Mouse (Mus musculus) intestine, postnatal 0 days (tissue): ENCODE data around the gene Serinc5. TPM values are rescaled to one million over a fixed set of nuclear protein-coding genes. Genes with fewer than 3 reads are reported as not detected.
A peak's percentile ranks its signal among the peaks of the same experiment; 100 is the strongest.

Experiments used
- ATAC-seq: fragments of 200-750 bp; cut with Nextera tagmentation; 2 replicates; pipeline ENCODE4 v1.8.0; 2017; ENCODE audit warnings: mild to moderate bottlenecking, moderate TSS enrichment, moderate library complexity
- H3K27ac ChIP-seq: fragments of 300-500 bp; sonication (generic); 2 replicates; pipeline ENCODE4 v1.5.1; 2014; ENCODE audit warnings: mild to moderate bottlenecking, low read depth, low read length, moderate library complexity
- H3K27me3 ChIP-seq: fragments of 300-500 bp; sonication (generic); replicated peaks from 2 replicates; pipeline ENCODE4 v1.6.1; 2014; ENCODE audit warnings: low read length, mixed read lengths; ENCODE audit not compliant: control insufficient read depth, insufficient read depth
- H3K36me3 ChIP-seq: fragments of 300-500 bp; sonication (generic); 2 replicates; pipeline ENCODE4 v1.6.1; 2014; ENCODE audit warnings: mild to moderate bottlenecking, moderate library complexity; ENCODE audit not compliant: control insufficient read depth, insufficient read depth
- H3K4me1 ChIP-seq: fragments of 300-500 bp; sonication (generic); replicated peaks from 2 replicates; pipeline ENCODE4 v1.6.1; 2014; ENCODE audit warnings: antibody characterized with exemption, low read length, mixed read lengths; ENCODE audit not compliant: control insufficient read depth, insufficient read depth
- H3K4me2 ChIP-seq: fragments of 300-500 bp; sonication (generic); replicated peaks from 2 replicates; pipeline ENCODE4 v1.6.1; 2014; ENCODE audit warnings: low read depth, mild to moderate bottlenecking, moderate library complexity
- H3K4me3 ChIP-seq: fragments of 300-500 bp; sonication (generic); 2 replicates; pipeline ENCODE4 v1.5.1; 2014; ENCODE audit warnings: low read depth, low read length
- H3K9ac ChIP-seq: fragments of 300-500 bp; sonication (generic); 2 replicates; pipeline ENCODE4 v1.6.1; 2014; ENCODE audit warnings: mild to moderate bottlenecking, low read depth, low read length
- H3K9me3 ChIP-seq: fragments of 300-500 bp; sonication (generic); 2 replicates; pipeline ENCODE4 v1.6.1; 2016; ENCODE audit warnings: mixed run types; ENCODE audit not compliant: control insufficient read depth
- CTCF ChIP-seq: sonication (generic); IDR thresholded peaks from 2 replicates; pipeline ENCODE4 v1.5.1; 2016; ENCODE audit warnings: low read depth, mild to moderate bottlenecking, control low read depth, antibody characterized with exemption, moderate library complexity
- WGBS: fragments of 180-500 bp; shearing (Covaris S2); extraction: QIAGEN DNeasy Blood & Tissue Kit; methylation state at CpG from one replicate; pipeline ENCODE4 v1.1.7; 2014; 5-methylcytosine and 5-hydroxymethylcytosine counted together
- polyA plus RNA-seq: library from polyadenylated mRNA; unstranded; fragments of >200 nt; fragmentation: Nextera tagmentation; extraction: Ambion mirVana; gene quantifications from 2 replicates; pipeline ENCODE4 v1.2.1, GENCODE M21; 2015

Serinc5 gene
- polyA plus RNA-seq, 1 experiment from 2014 or later = 10.8 TPM

DNA sequence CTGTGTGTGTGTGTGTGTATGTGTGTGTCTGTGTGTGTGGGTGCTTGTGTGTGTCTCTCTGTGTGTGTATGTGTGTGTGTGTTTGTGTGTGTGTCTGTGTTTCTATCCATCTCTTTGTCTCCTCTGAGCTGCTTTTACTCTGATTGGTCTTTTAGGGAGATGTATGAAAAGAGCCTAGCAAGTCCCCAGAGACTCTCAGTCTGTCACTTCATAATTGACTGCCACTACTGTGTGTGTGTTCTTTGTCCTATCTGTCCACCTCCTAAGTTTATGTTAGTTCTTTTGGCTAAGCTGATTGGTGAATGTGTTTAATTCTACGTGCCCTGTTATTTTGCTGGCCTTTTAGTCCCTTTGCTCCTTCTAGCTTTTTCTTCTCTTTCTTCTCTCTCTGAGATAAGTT lies 124.8 kb downstream of the Serinc5 start:
- Histone ChIP-seq H3K4me1 (no peaks in the 10 kb centered on the region), H3K36me3 (no peaks in the 10 kb centered on the region), H3K9me3 (no peaks in the 10 kb centered on the region), H3K4me3 (no peak overlapping the region), H3K27me3 (no peaks in the 10 kb centered on the region), H3K27ac (no peak overlapping the region), H3K9ac (no peak overlapping the region), H3K4me2 (no peak overlapping the region)
- ATAC-seq = no peak
- 75% methylated on average over 1 of the region's 1 CpGs for WGBS
- TF ChIP-seq CTCF = no peak

DNA sequence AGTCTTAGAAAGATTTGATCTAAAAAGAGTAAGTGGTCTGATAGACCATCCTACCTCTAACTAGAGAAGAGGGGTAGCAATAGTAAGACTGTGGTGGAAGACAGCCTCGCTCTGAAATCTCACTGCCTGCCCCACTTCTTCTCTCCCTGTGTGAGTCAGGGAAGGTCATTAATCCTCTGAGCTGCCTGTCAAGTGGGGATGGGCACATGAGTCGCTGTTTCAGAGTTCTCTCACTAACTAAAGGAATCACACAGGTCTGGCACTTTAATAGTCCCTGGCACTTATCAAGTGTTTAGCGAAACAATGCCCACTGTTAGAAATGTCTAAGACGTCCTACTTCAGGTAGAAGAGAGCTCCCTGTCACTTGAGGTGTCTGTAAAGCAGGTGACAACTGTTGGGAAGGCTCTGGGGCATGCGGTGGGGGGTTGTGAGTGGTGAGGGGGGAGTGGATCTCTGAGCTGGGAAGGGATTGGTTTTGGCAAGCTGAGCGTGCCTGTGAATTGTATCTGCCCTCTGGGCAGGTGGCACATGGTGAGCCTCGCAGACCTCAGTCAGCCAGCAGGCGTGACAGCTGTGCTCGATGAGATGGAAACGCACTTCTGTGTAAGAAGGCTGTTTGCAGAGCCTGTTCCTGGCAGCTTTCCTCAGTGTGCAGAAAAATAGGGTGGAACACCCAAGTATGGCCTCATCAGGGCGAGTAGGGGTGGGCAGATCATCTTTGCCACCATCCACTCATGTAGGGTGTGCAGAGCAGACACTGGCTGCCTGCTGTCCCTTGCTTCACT lies 125.8 kb downstream of the Serinc5 start:
- no peaks in the 10 kb centered on the region for H3K9me3 ChIP-seq
- no peaks in the 10 kb centered on the region for H3K4me1 ChIP-seq
- no peak overlapping the region for H3K4me2 ChIP-seq
- H3K4me3 ChIP-seq = no peak overlapping the region
- no peak overlapping the region for H3K27ac ChIP-seq
- WGBS = 63% methylated on average over 11 of the region's 11 CpGs
- H3K36me3 ChIP-seq = no peaks in the 10 kb centered on the region
- H3K27me3 ChIP-seq = no peaks in the 10 kb centered on the region
- no peak for TF ChIP-seq CTCF
- H3K9ac ChIP-seq = no peak overlapping the region
- ATAC-seq = no peak

DNA sequence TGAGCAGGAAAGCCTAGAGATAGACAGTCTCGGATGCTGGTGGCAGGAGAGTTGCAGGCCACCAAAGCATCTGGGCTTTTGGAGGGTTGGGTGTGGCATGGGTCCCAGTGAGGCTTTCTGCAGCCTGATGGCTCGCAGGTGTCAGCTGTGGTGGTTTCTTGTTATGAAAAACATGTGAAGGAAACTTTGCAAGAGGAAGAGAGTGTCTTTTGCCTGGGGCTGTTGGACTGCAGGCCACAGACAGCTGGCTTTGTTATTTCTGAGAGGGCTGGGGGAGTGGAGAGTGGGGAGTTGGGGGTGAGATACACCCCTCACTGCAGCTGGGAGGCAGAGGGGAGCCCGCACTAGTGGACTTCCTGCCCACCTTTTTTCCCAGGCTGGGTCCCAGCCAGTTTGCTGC lies 127.9 kb downstream of the Serinc5 start:
- H3K36me3 ChIP-seq = no peaks in the 10 kb centered on the region
- no peak overlapping the region for H3K4me2 ChIP-seq
- 75% methylated on average over 3 of the region's 3 CpGs for WGBS

DNA sequence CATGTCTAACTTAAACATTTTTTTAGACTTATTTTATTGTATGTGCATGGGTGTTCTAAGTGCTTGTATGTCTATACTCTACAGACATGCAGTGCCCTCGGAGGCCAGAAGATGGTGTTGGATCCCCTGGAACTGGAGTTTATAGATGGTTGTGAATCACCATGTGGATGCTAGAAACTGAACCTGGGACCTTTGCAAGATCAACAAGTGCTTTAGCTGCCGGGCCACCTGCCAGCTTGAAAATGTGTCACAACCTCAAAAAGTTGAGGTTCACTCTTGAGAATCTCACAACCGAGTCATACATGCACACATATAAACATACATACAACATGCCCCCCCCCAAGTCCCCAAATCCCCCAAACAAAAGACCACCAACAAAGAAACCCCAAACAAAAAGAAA lies 129.0 kb downstream of the Serinc5 start:
- Histone ChIP-seq H3K4me3 (no peak overlapping the region), H3K27ac (no peak overlapping the region), H3K4me2 (no peak overlapping the region), H3K9me3 (no peaks in the 10 kb centered on the region), H3K36me3 (no peaks in the 10 kb centered on the region), H3K4me1 (no peaks in the 10 kb centered on the region), H3K27me3 (no peaks in the 10 kb centered on the region), H3K9ac (no peak overlapping the region)
- no peak for ATAC-seq
- TF ChIP-seq CTCF = no peak
- WGBS = 90% methylated on average over 3 of the region's 3 CpGs

More for the DNA sequence above, 127.9 kb downstream of the Serinc5 start:
- Histone ChIP-seq H3K27ac (no peak overlapping the region), H3K27me3 (no peaks in the 10 kb centered on the region), H3K9me3 (no peaks in the 10 kb centered on the region), H3K4me3 (no peak overlapping the region), H3K9ac (no peak overlapping the region), H3K4me1 (no peaks in the 10 kb centered on the region)
- no peak for ATAC-seq
- no peak for TF ChIP-seq CTCF

DNA sequence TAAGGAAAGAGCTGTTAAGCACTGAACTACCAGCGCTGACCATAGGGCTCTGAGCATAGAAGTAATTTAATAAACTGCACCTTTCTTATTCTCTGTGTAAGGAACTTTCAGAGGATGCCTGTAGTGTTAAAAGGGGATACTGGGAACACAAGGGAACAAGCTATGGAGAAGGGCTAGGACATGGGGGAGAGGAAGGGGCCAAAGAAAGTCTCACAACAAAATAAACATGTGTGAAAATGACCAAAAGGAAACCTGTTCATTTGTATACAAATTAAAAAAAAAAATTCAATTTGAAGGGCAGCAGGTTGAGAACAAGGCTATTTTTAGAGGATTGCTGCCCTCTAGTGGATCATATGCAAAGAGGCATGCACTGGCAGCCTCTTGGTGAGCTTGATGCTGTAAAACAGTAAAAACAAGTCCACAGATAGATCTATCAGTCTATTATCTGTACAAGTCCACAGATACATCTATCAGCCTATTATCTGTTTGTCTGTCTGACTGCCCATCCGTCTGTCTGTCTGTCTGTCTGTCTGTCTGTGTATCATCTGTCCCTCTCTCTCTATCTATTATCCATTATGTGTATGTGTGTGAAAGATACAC lies 129.9 kb downstream of the Serinc5 start:
- no peak overlapping the region for H3K4me2 ChIP-seq
- H3K27ac ChIP-seq = no peak overlapping the region
- TF ChIP-seq CTCF = peak; percentile 83
- H3K4me3 ChIP-seq = no peak overlapping the region
- ATAC-seq = no peak
- no peaks in the 10 kb centered on the region for H3K36me3 ChIP-seq
- 8% methylated on average over 2 of the region's 2 CpGs for WGBS
- no peaks in the 10 kb centered on the region for H3K4me1 ChIP-seq
- H3K9me3 ChIP-seq = no peaks in the 10 kb centered on the region
- H3K27me3 ChIP-seq = no peaks in the 10 kb centered on the region
- H3K9ac ChIP-seq = no peak overlapping the region

DNA sequence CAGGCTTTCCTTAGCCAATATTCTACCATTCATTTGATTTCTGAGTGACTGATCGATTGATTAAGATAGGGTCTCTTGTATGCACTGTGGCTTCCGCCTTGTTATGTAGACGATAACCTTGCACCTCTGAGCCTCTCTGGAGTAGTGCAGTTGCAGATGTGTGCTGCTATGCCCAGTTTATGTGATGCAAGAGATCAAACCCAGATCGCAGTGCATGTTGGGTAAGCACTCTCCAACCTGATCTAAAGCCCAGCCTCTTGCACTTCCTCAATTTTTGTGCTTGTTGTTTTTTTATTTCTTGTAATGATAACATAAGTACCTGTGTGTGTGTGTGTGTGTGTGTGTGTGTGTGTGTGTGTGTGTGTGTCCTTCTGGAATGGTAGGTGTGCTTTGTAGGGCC lies 132.0 kb downstream of the Serinc5 start:
- H3K4me3 ChIP-seq = no peak overlapping the region
- 90% methylated on average over 4 of the region's 4 CpGs for WGBS
- H3K9ac ChIP-seq = no peak overlapping the region
- no peak for ATAC-seq
- no peak overlapping the region for H3K27ac ChIP-seq
- H3K4me2 ChIP-seq = no peak overlapping the region
- no peaks in the 10 kb centered on the region for H3K9me3 ChIP-seq
- H3K36me3 ChIP-seq = no peaks in the 10 kb centered on the region
- H3K27me3 ChIP-seq = no peaks in the 10 kb centered on the region
- H3K4me1 ChIP-seq = no peaks in the 10 kb centered on the region
- TF ChIP-seq CTCF = no peak
